Mouse (Mus musculus) lung, postnatal 0 days (tissue): ENCODE measurements around the gene Gm28372. TPM values are rescaled to one million over a fixed set of nuclear protein-coding genes. Genes with fewer than 3 reads are reported as not detected.

Experiments
- ATAC-seq: fragments of 200-750 bp; cut with Nextera tagmentation; 2 replicates; pipeline ENCODE4 v1.8.0; 2017; ENCODE audit warnings: moderate library complexity
- DNase-seq: peaks from one replicate; pipeline ENCODE4 v3.0.0-alpha.2; 2016; ENCODE audit warnings: low spot score
- H3K27ac ChIP-seq: fragments of 300-500 bp; sonication (generic); 2 replicates; pipeline ENCODE4 v1.5.1; 2014; ENCODE audit warnings: antibody characterized with exemption, mild to moderate bottlenecking, low read length, mixed read lengths
- H3K27me3 ChIP-seq: fragments of 300-500 bp; sonication (generic); replicated peaks from 2 replicates; pipeline ENCODE4 v1.6.1; 2014; ENCODE audit warnings: low read length, mixed read lengths; ENCODE audit not compliant: insufficient read depth
- H3K36me3 ChIP-seq: fragments of 300-500 bp; sonication (generic); 2 replicates; pipeline ENCODE4 v1.6.1; 2014; ENCODE audit warnings: low read length, mixed read lengths; ENCODE audit not compliant: insufficient read depth
- H3K4me1 ChIP-seq: fragments of 300-500 bp; sonication (generic); 2 replicates; pipeline ENCODE4 v1.6.1; 2014; ENCODE audit warnings: antibody characterized with exemption, low read depth, low read length, mixed read lengths; ENCODE audit not compliant: insufficient read depth
- H3K4me2 ChIP-seq: fragments of 300-500 bp; sonication (generic); replicated peaks from 2 replicates; pipeline ENCODE4 v1.6.1; 2014; ENCODE audit warnings: low read depth, mild to moderate bottlenecking, low read length, moderate library complexity, mixed read lengths
- H3K4me3 ChIP-seq: fragments of 300-500 bp; sonication (generic); 2 replicates; pipeline ENCODE4 v1.5.1; 2014; ENCODE audit warnings: low read depth, low read length
- H3K9ac ChIP-seq: fragments of 300-500 bp; sonication (generic); replicated peaks from 2 replicates; pipeline ENCODE4 v1.6.1; 2014; ENCODE audit warnings: low read depth, mild to moderate bottlenecking
- H3K9me3 ChIP-seq: fragments of 300-500 bp; sonication (generic); 2 replicates; pipeline ENCODE4 v1.6.1; 2016; ENCODE audit warnings: low read length, mixed read lengths
- CTCF ChIP-seq: IDR thresholded peaks from 2 replicates; pipeline ENCODE4 v1.5.1; 2016; ENCODE audit warnings: antibody characterized with exemption, mild to moderate bottlenecking
- EP300 ChIP-seq: IDR thresholded peaks from 2 replicates; pipeline ENCODE4 v1.6.1; 2016; ENCODE audit warnings: antibody characterized with exemption, mild to moderate bottlenecking, control low read depth
- WGBS: fragments of 180-500 bp; shearing (Covaris S2); extraction: QIAGEN DNeasy Blood & Tissue Kit; methylation state at CpG from one replicate; pipeline ENCODE4 v1.1.7; 2014; 5-methylcytosine and 5-hydroxymethylcytosine counted together
- polyA plus RNA-seq: library from polyadenylated mRNA; unstranded; fragments of >200 nt; fragmentation: Nextera tagmentation; extraction: Ambion mirVana; gene quantifications from 2 replicates; pipeline ENCODE4 v1.2.1, GENCODE M21; 2015

Gene Gm28372
- polyA plus RNA-seq, 1 experiment from 2014 or later, result not detected

GRCm38 (mm10) chr2:130408194-130408593 lies 3.2 kb downstream of the Gm28372 start:
- Histone ChIP-seq H3K4me2 (no peak overlapping the region), H3K36me3 (no peaks in the 10 kb centered on the region), H3K9ac (no peak overlapping the region), H3K9me3 (no peaks in the 10 kb centered on the region), H3K4me1 (no peaks in the 10 kb centered on the region), H3K27me3 (no peaks in the 10 kb centered on the region), H3K4me3 (no peak overlapping the region), H3K27ac (no peak overlapping the region)
- 19% methylated on average over 6 of the region's 6 CpGs for WGBS
- TF ChIP-seq CTCF (no peak), EP300 (no peak)
- ATAC-seq (peak; percentile 57), DNase-seq (peak; percentile 56)

- Histone ChIP-seq H3K4me1 (no peaks in the 10 kb centered on the region), H3K27me3 (no peaks in the 10 kb centered on the region), H3K4me3 (no peak overlapping the region), H3K4me2 (no peak overlapping the region), H3K36me3 (no peaks in the 10 kb centered on the region), H3K27ac (no peak overlapping the region), H3K9me3 (no peaks in the 10 kb centered on the region), H3K9ac (no peak overlapping the region)
- ATAC-seq (peak; percentile 83), DNase-seq (peak; percentile 82)
- 36% methylated on average over 16 of the region's 16 CpGs for WGBS
- TF ChIP-seq EP300, result no peak
- TF ChIP-seq CTCF, result peak; percentile 96
These were observed 6.8 kb downstream of the Gm28372 start for GRCm38 (mm10) chr2:130411558-130412495.

- Histone ChIP-seq H3K27ac (no peak overlapping the region), H3K9me3 (no peaks in the 10 kb centered on the region), H3K36me3 (no peaks in the 10 kb centered on the region), H3K27me3 (no peaks in the 10 kb centered on the region), H3K4me3 (no peak overlapping the region), H3K4me1 (no peaks in the 10 kb centered on the region), H3K9ac (no peak overlapping the region), H3K4me2 (no peak overlapping the region)
- TF ChIP-seq CTCF (no peak), EP300 (no peak)
- ATAC-seq (no peak), DNase-seq (no peak)
- WGBS, result 59% methylated on average over 3 of the region's 3 CpGs
These were observed 7.7 kb downstream of the Gm28372 start for GRCm38 (mm10) chr2:130412775-130413174.

- no peak overlapping the region for H3K9ac ChIP-seq
- WGBS, result 69% methylated on average over 6 of the region's 6 CpGs
- H3K9me3 ChIP-seq, result no peaks in the 10 kb centered on the region
- no peaks in the 10 kb centered on the region for H3K27me3 ChIP-seq
- TF ChIP-seq CTCF (peak; percentile 44), EP300 (no peak)
- DNase-seq (no peak), ATAC-seq (no peak)
- no peaks in the 10 kb centered on the region for H3K4me1 ChIP-seq
- no peak overlapping the region for H3K27ac ChIP-seq
- no peaks in the 10 kb centered on the region for H3K36me3 ChIP-seq
- no peak overlapping the region for H3K4me2 ChIP-seq
- no peak overlapping the region for H3K4me3 ChIP-seq
These were observed 9.2 kb downstream of the Gm28372 start for GRCm38 (mm10) chr2:130414094-130414856.

GRCm38 (mm10) chr2:130421781-130422620 lies 17.0 kb downstream of the Gm28372 start:
- TF ChIP-seq EP300, result no peak
- TF ChIP-seq CTCF, result no peak
- no peak overlapping the region for H3K9ac ChIP-seq
- H3K4me2 ChIP-seq, result no peak overlapping the region
- no peak overlapping the region for H3K4me3 ChIP-seq
- no peaks in the 10 kb centered on the region for H3K36me3 ChIP-seq
- no peak for ATAC-seq
- DNase-seq, result no peak
- H3K9me3 ChIP-seq, result no peaks in the 10 kb centered on the region
- H3K4me1 ChIP-seq, result peaks cover 16% of the 10 kb centered on the region
- no peaks in the 10 kb centered on the region for H3K27me3 ChIP-seq
- no peak overlapping the region for H3K27ac ChIP-seq
- 92% methylated on average over 26 of the region's 26 CpGs for WGBS
